Mouse (Mus musculus): ENCODE data around the gene Hcfc2.

Gene Hcfc2

GRCm38 (mm10) chr10:82695956-82696355 lies at the start of gene Hcfc2:
Gene Hcfc2 (plus strand): TSS chr10:82696160.
- H3K27me3 ChIP-seq (ENCODE audit: insufficient read depth, low read length): peaks cover 25% of the 10 kb centered on the region
- H3K4me1 ChIP-seq (replicated peaks; ENCODE audit: low read depth, low read length): peaks cover 27% of the 10 kb centered on the region
- TF ChIP-seq POU5F1 (IDR thresholded peaks at IDR 0.05; ENCODE audit: borderline replicate concordance, low read length): no peak
- TF ChIP-seq CTCF (conservative IDR thresholded peaks at IDR 0.05; ENCODE audit: low read length): no peak
- TF ChIP-seq NANOG (IDR thresholded peaks at IDR 0.05; ENCODE audit: borderline replicate concordance, low read length): no peak
- no peak within 1 kb of the TSS for H3K4me3 ChIP-seq (replicated peaks; ENCODE audit: low read length)
- no peaks in the 10 kb centered on the region for H3K9me3 ChIP-seq (ENCODE audit: low read length)
- H3K36me3 ChIP-seq (ENCODE audit: insufficient read depth, low read length): no peaks in the 10 kb centered on the region

GRCm38 (mm10) chr10:82647205-82647811 lies 48.7 kb upstream of the Hcfc2 start:
- Histone ChIP-seq H3K27me3 (ENCODE audit: insufficient read depth, low read length) (no peaks in the 10 kb centered on the region), H3K4me1 (replicated peaks; ENCODE audit: low read depth, low read length) (peaks cover 32% of the 10 kb centered on the region), H3K9me3 (ENCODE audit: low read length) (no peaks in the 10 kb centered on the region), H3K36me3 (ENCODE audit: insufficient read depth, low read length) (peaks cover 67% of the 10 kb centered on the region), H3K4me3 (replicated peaks; ENCODE audit: low read length) (no peak overlapping the region)
- no peak for TF ChIP-seq POU5F1 (IDR thresholded peaks at IDR 0.05; ENCODE audit: borderline replicate concordance, low read length)
- no peak for TF ChIP-seq NANOG (IDR thresholded peaks at IDR 0.05; ENCODE audit: borderline replicate concordance, low read length)
- TF ChIP-seq CTCF (conservative IDR thresholded peaks at IDR 0.05; ENCODE audit: low read length): no peak

GRCm38 (mm10) chr10:82651221-82651620 lies 44.7 kb upstream of the Hcfc2 start:
- Histone ChIP-seq H3K4me1 (replicated peaks; ENCODE audit: low read depth, low read length) (peaks cover 39% of the 10 kb centered on the region), H3K27me3 (ENCODE audit: insufficient read depth, low read length) (no peaks in the 10 kb centered on the region), H3K4me3 (replicated peaks; ENCODE audit: low read length) (no peak overlapping the region), H3K36me3 (ENCODE audit: insufficient read depth, low read length) (peaks cover 35% of the 10 kb centered on the region), H3K9me3 (ENCODE audit: low read length) (no peaks in the 10 kb centered on the region)
- no peak for TF ChIP-seq POU5F1 (IDR thresholded peaks at IDR 0.05; ENCODE audit: borderline replicate concordance, low read length)
- TF ChIP-seq CTCF (conservative IDR thresholded peaks at IDR 0.05; ENCODE audit: low read length): no peak
- TF ChIP-seq NANOG (IDR thresholded peaks at IDR 0.05; ENCODE audit: borderline replicate concordance, low read length): no peak

- no peak for TF ChIP-seq POU5F1 (IDR thresholded peaks at IDR 0.05; ENCODE audit: borderline replicate concordance, low read length)
- TF ChIP-seq NANOG (IDR thresholded peaks at IDR 0.05; ENCODE audit: borderline replicate concordance, low read length): no peak
- no peak for TF ChIP-seq CTCF (conservative IDR thresholded peaks at IDR 0.05; ENCODE audit: low read length)
- Histone ChIP-seq H3K9me3 (ENCODE audit: low read length) (no peaks in the 10 kb centered on the region), H3K36me3 (ENCODE audit: insufficient read depth, low read length) (peaks cover 22% of the 10 kb centered on the region), H3K4me3 (replicated peaks; ENCODE audit: low read length) (no peak overlapping the region), H3K27me3 (ENCODE audit: insufficient read depth, low read length) (no peaks in the 10 kb centered on the region), H3K4me1 (replicated peaks; ENCODE audit: low read depth, low read length) (peaks cover 39% of the 10 kb centered on the region)
Observed at GRCm38 (mm10) chr10:82652625-82653024, 43.3 kb upstream of the Hcfc2 start.

- H3K9me3 ChIP-seq (ENCODE audit: low read length): no peaks in the 10 kb centered on the region
- no peak for TF ChIP-seq CTCF (conservative IDR thresholded peaks at IDR 0.05; ENCODE audit: low read length)
- no peak for TF ChIP-seq POU5F1 (IDR thresholded peaks at IDR 0.05; ENCODE audit: borderline replicate concordance, low read length)
- no peak for TF ChIP-seq NANOG (IDR thresholded peaks at IDR 0.05; ENCODE audit: borderline replicate concordance, low read length)
- peaks cover 19% of the 10 kb centered on the region for H3K36me3 ChIP-seq (ENCODE audit: insufficient read depth, low read length)
- H3K4me1 ChIP-seq (replicated peaks; ENCODE audit: low read depth, low read length): peaks cover 39% of the 10 kb centered on the region
- H3K27me3 ChIP-seq (ENCODE audit: insufficient read depth, low read length): no peaks in the 10 kb centered on the region
- no peak overlapping the region for H3K4me3 ChIP-seq (replicated peaks; ENCODE audit: low read length)
Observed at GRCm38 (mm10) chr10:82654581-82654980, 41.4 kb upstream of the Hcfc2 start.

GRCm38 (mm10) chr10:82661820-82662219 lies 34.1 kb upstream of the Hcfc2 start:
- no peak overlapping the region for H3K4me3 ChIP-seq (replicated peaks; ENCODE audit: low read length)
- H3K9me3 ChIP-seq (ENCODE audit: low read length): no peaks in the 10 kb centered on the region
- no peaks in the 10 kb centered on the region for H3K27me3 ChIP-seq (ENCODE audit: insufficient read depth, low read length)
- TF ChIP-seq POU5F1 (IDR thresholded peaks at IDR 0.05; ENCODE audit: borderline replicate concordance, low read length) (no peak), NANOG (IDR thresholded peaks at IDR 0.05; ENCODE audit: borderline replicate concordance, low read length) (no peak), CTCF (conservative IDR thresholded peaks at IDR 0.05; ENCODE audit: low read length) (no peak)
- no peaks in the 10 kb centered on the region for H3K36me3 ChIP-seq (ENCODE audit: insufficient read depth, low read length)
- H3K4me1 ChIP-seq (replicated peaks; ENCODE audit: low read depth, low read length): no peaks in the 10 kb centered on the region

- Histone ChIP-seq H3K4me1 (replicated peaks; ENCODE audit: low read depth, low read length) (no peaks in the 10 kb centered on the region), H3K27me3 (ENCODE audit: insufficient read depth, low read length) (no peaks in the 10 kb centered on the region), H3K36me3 (ENCODE audit: insufficient read depth, low read length) (no peaks in the 10 kb centered on the region), H3K4me3 (replicated peaks; ENCODE audit: low read length) (no peak overlapping the region), H3K9me3 (ENCODE audit: low read length) (no peaks in the 10 kb centered on the region)
- TF ChIP-seq POU5F1 (IDR thresholded peaks at IDR 0.05; ENCODE audit: borderline replicate concordance, low read length): no peak
- TF ChIP-seq NANOG (IDR thresholded peaks at IDR 0.05; ENCODE audit: borderline replicate concordance, low read length): no peak
- no peak for TF ChIP-seq CTCF (conservative IDR thresholded peaks at IDR 0.05; ENCODE audit: low read length)
Observed at GRCm38 (mm10) chr10:82662267-82662990, 33.5 kb upstream of the Hcfc2 start.

- Histone ChIP-seq H3K9me3 (ENCODE audit: low read length) (no peaks in the 10 kb centered on the region), H3K27me3 (ENCODE audit: insufficient read depth, low read length) (no peaks in the 10 kb centered on the region), H3K4me1 (replicated peaks; ENCODE audit: low read depth, low read length) (no peaks in the 10 kb centered on the region), H3K4me3 (replicated peaks; ENCODE audit: low read length) (no peak overlapping the region), H3K36me3 (ENCODE audit: insufficient read depth, low read length) (no peaks in the 10 kb centered on the region)
- TF ChIP-seq POU5F1 (IDR thresholded peaks at IDR 0.05; ENCODE audit: borderline replicate concordance, low read length): no peak
- TF ChIP-seq NANOG (IDR thresholded peaks at IDR 0.05; ENCODE audit: borderline replicate concordance, low read length): no peak
- TF ChIP-seq CTCF (conservative IDR thresholded peaks at IDR 0.05; ENCODE audit: low read length): no peak
Observed at GRCm38 (mm10) chr10:82663289-82663688, 32.7 kb upstream of the Hcfc2 start.
